Mouse (Mus musculus) myocyte (in vitro differentiated cells): ENCODE measurements around the gene Ubc. TPM values are rescaled to one million over a fixed set of nuclear protein-coding genes. Genes with fewer than 3 reads are reported as not detected.

ENCODE experiments used
- H3K27me3 ChIP-seq: one replicate; pipeline ENCODE4 v1.6.1; 2011; ENCODE audit not compliant: control insufficient read depth, insufficient read depth, insufficient read length
- H3K36me3 ChIP-seq: one replicate; pipeline ENCODE4 v1.6.1; 2011; ENCODE audit not compliant: control insufficient read depth, insufficient read depth
- H3K4me2 ChIP-seq: one replicate; pipeline ENCODE4 v1.6.1; 2011; ENCODE audit warnings: low read depth, control low read depth
- H3K4me3 ChIP-seq: one replicate; pipeline ENCODE4 v1.5.1; 2011; ENCODE audit warnings: mild to moderate bottlenecking, control low read depth, moderate library complexity
- H3K79me2 ChIP-seq: one replicate; pipeline ENCODE4 v1.6.1; 2011; ENCODE audit not compliant: control insufficient read depth, insufficient read depth
- H3ac ChIP-seq: one replicate; pipeline ENCODE4 v1.6.1; 2011; ENCODE audit not compliant: control insufficient read depth, insufficient read length
- CEBPB ChIP-seq: IDR thresholded peaks from 2 replicates; pipeline ENCODE4 v1.6.1; 2011; ENCODE audit warnings: mild to moderate bottlenecking, moderate library complexity; ENCODE audit not compliant: poor library complexity, insufficient read depth, severe bottlenecking
- E2F4 ChIP-seq: IDR thresholded peaks from one replicate; pipeline ENCODE4 v1.6.1; 2011; ENCODE audit warnings: mild to moderate bottlenecking, control low read depth, moderate library complexity; ENCODE audit not compliant: insufficient read depth
- MAX ChIP-seq: IDR thresholded peaks from one replicate; pipeline ENCODE4 v1.6.1; 2011; ENCODE audit warnings: low read depth, mild to moderate bottlenecking, control low read depth
- MYOD1 ChIP-seq, 3 experiments: IDR thresholded peaks; one replicate each; pipeline ENCODE4 v1.6.1; 2011; ENCODE audit warnings: control low read depth in 2 of 3, low read depth in 2 of 3, mild to moderate bottlenecking in 2 of 3, moderate library complexity in 1 of 3; ENCODE audit not compliant: insufficient read length in 2 of 3, control insufficient read depth in 1 of 3
- MYOG ChIP-seq, 3 experiments: IDR thresholded peaks; one replicate each; pipeline ENCODE4 v1.6.1; 2011; ENCODE audit warnings: control low read depth in 2 of 3, low read depth in 2 of 3, mild to moderate bottlenecking in 2 of 3; ENCODE audit not compliant: insufficient read length in 2 of 3, control insufficient read depth in 1 of 3, insufficient read depth in 1 of 3
- POLR2A ChIP-seq: IDR thresholded peaks from one replicate; pipeline ENCODE4 v1.6.1; 2011; ENCODE audit warnings: low read depth, mild to moderate bottlenecking, control low read depth, moderate library complexity; ENCODE audit not compliant: insufficient read length
- POLR2AphosphoS2 ChIP-seq: IDR thresholded peaks from one replicate; pipeline ENCODE4 v1.6.1; 2011; ENCODE audit warnings: low read depth, control low read depth; ENCODE audit not compliant: insufficient read length
- REST ChIP-seq: IDR thresholded peaks from one replicate; pipeline ENCODE4 v1.6.1; 2011; ENCODE audit warnings: mild to moderate bottlenecking, control low read depth, moderate library complexity; ENCODE audit not compliant: insufficient read depth, insufficient read length
- SRF ChIP-seq: IDR thresholded peaks from one replicate; pipeline ENCODE4 v1.6.1; 2011; ENCODE audit warnings: low read depth; ENCODE audit not compliant: control insufficient read depth, insufficient read length
- TCF12 ChIP-seq: IDR thresholded peaks from one replicate; pipeline ENCODE4 v1.6.1; 2011; ENCODE audit warnings: mild to moderate bottlenecking, control low read depth; ENCODE audit not compliant: poor library complexity, insufficient read depth, severe bottlenecking
- TCF3 ChIP-seq: IDR thresholded peaks from one replicate; pipeline ENCODE4 v1.6.1; 2011; ENCODE audit warnings: low read depth, control low read depth; ENCODE audit not compliant: insufficient read length
- USF1 ChIP-seq: IDR thresholded peaks from one replicate; pipeline ENCODE4 v1.6.1; 2011; ENCODE audit warnings: low read depth, mild to moderate bottlenecking, control low read depth, moderate library complexity
- polyA plus RNA-seq: library from polyadenylated mRNA; unstranded; fragments of >200 nt; fragmentation: generic; extraction: Trizol; gene quantifications from one replicate; pipeline ENCODE4 v1.2.1, GENCODE M21; 2012; ENCODE audit warnings: missing spikeins

Ubc gene
- polyA plus RNA-seq, 1 experiment = 878 TPM

DNA sequence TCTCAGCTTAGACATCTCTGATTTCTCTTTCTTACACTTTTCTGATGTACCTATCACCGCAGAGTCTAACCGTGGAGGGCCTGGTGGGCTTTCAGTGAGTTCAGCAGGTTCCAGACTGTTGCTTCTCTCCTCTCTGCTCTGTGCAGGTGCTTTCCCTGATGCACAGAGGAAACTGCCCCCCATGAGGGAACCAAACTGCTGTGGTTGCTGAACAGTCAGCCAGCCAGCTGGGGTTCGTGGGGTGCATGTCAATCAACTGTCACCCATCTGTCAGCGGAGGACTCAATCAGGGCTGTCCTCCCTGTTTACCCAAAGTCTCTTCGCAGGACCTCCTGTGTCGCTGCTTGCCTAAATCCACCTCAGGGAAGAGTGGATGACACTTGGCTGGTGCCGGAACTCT lies 12.8 kb downstream of the Ubc start:
- no peaks in the 10 kb centered on the region for H3K36me3 ChIP-seq
- no peaks in the 10 kb centered on the region for H3K27me3 ChIP-seq
- no peak overlapping the region for H3ac ChIP-seq
- H3K4me3 ChIP-seq = no peak overlapping the region
- H3K79me2 ChIP-seq = no peaks in the 10 kb centered on the region
- TF ChIP-seq MYOD1 (IDR thresholded peaks at IDR 0.05; ENCODE audit: control insufficient read depth in 1 of 3, insufficient read length in 2 of 3, low read depth in 2 of 3) (no peak), USF1 (no peak), SRF (no peak), POLR2AphosphoS2 (no peak), E2F4 (no peak), MYOG (IDR thresholded peaks at IDR 0.05; ENCODE audit: control insufficient read depth in 1 of 3, insufficient read depth in 1 of 3, insufficient read length in 2 of 3, low read depth in 2 of 3) (no peak), REST (no peak), MAX (no peak), TCF12 (no peak)
- no peak overlapping the region for H3K4me2 ChIP-seq

DNA sequence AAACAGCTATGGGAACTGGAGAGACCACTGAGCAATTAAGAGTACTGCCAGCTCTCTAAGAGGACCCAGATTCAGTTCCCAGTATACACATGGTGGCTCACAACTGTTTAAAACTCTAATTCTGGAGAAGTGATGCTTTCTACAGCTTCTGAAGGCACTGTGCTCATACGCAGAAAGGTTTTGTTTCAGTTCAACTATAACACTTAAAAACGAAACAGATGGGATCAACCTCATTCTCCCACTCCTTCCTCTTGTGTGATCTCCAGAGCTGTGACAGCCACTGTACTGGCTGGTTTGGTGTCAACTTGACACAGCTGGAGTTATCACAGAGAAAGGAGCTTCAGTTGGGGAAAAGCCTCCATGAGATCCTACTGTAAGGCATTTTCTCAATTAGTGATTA lies 14.1 kb downstream of the Ubc start:
- H3K27me3 ChIP-seq = no peaks in the 10 kb centered on the region
- H3K36me3 ChIP-seq = no peaks in the 10 kb centered on the region
- no peak for TF ChIP-seq E2F4
- no peak for TF ChIP-seq REST
- no peak for TF ChIP-seq POLR2A
- no peak for TF ChIP-seq SRF
- H3K4me2 ChIP-seq = no peak overlapping the region
- no peak overlapping the region for H3ac ChIP-seq
- no peak overlapping the region for H3K4me3 ChIP-seq
- no peaks in the 10 kb centered on the region for H3K79me2 ChIP-seq

DNA sequence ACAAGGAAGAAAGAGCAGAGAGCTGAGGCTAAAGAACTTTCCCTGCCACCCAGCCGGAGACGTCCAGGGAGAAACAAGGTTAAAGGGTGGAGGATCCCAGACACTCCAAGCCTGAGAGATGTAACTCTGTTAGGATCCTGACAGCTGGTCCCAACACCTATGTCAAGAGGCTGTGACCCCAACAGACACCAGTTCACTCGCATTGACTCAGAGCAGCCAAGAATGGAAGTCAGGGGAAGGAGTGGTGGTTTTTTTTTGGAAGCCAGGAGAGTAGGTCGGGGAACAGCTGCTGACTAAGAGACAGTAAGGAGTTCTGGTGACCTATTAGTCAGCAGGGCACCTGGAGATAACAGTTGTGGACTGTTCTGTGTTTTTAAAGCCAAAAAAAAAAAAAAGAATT lies 18.0 kb downstream of the Ubc start:
- no peak overlapping the region for H3ac ChIP-seq
- no peak overlapping the region for H3K4me3 ChIP-seq
- TF ChIP-seq MYOG (IDR thresholded peaks at IDR 0.05; ENCODE audit: control insufficient read depth in 1 of 3, insufficient read depth in 1 of 3, insufficient read length in 2 of 3, low read depth in 2 of 3) = peak in 2 of 3 experiments; percentile 48 to 64
- peak in 1 of 3 experiments; percentile 75 for TF ChIP-seq MYOD1 (IDR thresholded peaks at IDR 0.05; ENCODE audit: control insufficient read depth in 1 of 3, insufficient read length in 2 of 3, low read depth in 2 of 3)
- no peak for TF ChIP-seq MAX
- H3K4me2 ChIP-seq = no peak overlapping the region
- no peaks in the 10 kb centered on the region for H3K79me2 ChIP-seq
- H3K27me3 ChIP-seq = no peaks in the 10 kb centered on the region
- no peaks in the 10 kb centered on the region for H3K36me3 ChIP-seq

DNA sequence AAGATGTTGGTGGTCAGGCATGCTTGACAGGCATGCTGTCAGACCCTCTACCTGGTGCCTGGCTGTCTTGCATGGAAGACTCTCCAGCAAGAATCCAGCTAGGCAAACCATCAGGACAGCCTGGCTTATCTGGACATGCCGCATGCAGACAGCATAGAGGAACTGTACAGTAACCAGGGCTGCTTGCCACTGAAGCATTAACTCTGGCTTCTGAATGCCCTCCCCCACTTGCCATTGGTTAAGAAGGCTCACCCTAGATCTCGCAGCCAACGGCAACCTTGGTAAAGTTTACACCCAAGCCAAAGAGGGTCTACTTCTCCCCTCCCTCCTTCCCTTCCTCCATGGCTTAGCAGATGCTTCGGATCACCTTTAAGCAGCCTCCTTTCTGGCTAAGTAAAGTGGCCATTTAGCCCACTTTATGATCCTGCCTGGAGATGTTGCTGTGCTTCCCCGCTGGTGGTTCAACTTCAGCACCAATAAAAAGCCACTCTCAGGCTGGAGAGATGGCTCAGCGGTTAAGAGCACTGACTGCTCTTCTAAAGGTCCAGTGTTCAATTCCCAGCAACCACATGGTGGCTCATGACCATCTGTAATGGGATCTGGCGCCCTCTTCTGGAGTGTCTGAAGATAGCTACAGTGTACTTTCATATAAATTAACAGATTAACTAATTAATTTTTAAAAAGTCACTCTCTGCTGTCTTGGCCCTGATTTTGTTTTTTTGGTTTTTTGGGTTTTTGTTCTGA lies 18.9 kb downstream of the Ubc start:
- no peaks in the 10 kb centered on the region for H3K36me3 ChIP-seq
- H3K4me3 ChIP-seq = no peak overlapping the region
- H3K79me2 ChIP-seq = no peaks in the 10 kb centered on the region
- no peak overlapping the region for H3K4me2 ChIP-seq
- no peak overlapping the region for H3ac ChIP-seq
- TF ChIP-seq MYOG (IDR thresholded peaks at IDR 0.05; ENCODE audit: control insufficient read depth in 1 of 3, insufficient read depth in 1 of 3, insufficient read length in 2 of 3, low read depth in 2 of 3) (no peak), REST (no peak), TCF12 (no peak), TCF3 (no peak), MYOD1 (IDR thresholded peaks at IDR 0.05; ENCODE audit: control insufficient read depth in 1 of 3, insufficient read length in 2 of 3, low read depth in 2 of 3) (no peak), CEBPB (no peak), POLR2A (no peak), POLR2AphosphoS2 (no peak), MAX (no peak), SRF (no peak), USF1 (no peak), E2F4 (no peak)
- no peaks in the 10 kb centered on the region for H3K27me3 ChIP-seq

DNA sequence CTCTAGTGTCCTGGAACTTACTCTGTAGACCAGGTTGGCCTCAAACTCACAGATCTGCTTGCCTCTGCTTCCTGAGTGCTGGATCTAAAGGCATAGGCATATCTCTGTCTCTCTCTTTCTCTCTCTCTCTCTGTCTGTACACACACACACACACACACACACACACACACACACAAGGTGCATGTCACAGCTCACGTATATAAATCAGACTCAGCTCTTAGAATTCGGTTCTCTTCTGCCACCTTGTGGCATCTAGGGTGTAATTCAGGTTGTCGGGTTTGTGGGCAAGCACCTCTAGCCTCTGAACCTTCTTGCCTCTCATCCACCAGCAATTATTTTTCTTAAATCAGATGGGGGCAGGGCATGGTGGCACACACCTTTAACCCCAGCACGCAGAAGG lies 21.4 kb downstream of the Ubc start:
- H3K4me2 ChIP-seq = peak overlapping the region; percentile 32
- no peak overlapping the region for H3ac ChIP-seq
- H3K36me3 ChIP-seq = no peaks in the 10 kb centered on the region
- H3K79me2 ChIP-seq = no peaks in the 10 kb centered on the region
- no peak overlapping the region for H3K4me3 ChIP-seq
- no peaks in the 10 kb centered on the region for H3K27me3 ChIP-seq
- TF ChIP-seq MAX = no peak
- TF ChIP-seq TCF12 = no peak
- TF ChIP-seq USF1 = no peak
- no peak for TF ChIP-seq TCF3
- no peak for TF ChIP-seq MYOG (IDR thresholded peaks at IDR 0.05; ENCODE audit: control insufficient read depth in 1 of 3, insufficient read depth in 1 of 3, insufficient read length in 2 of 3, low read depth in 2 of 3)
- no peak for TF ChIP-seq POLR2A
- no peak for TF ChIP-seq POLR2AphosphoS2
- TF ChIP-seq MYOD1 (IDR thresholded peaks at IDR 0.05; ENCODE audit: control insufficient read depth in 1 of 3, insufficient read length in 2 of 3, low read depth in 2 of 3) = no peak
- no peak for TF ChIP-seq SRF
- TF ChIP-seq CEBPB = no peak
- no peak for TF ChIP-seq REST
- TF ChIP-seq E2F4 = no peak
